Mouse (Mus musculus): ENCODE results near the gene Gng7.
"Not testable (repeated sequence)": the region's sequence is repeated elsewhere in the genome, so short reads cannot be mapped to it uniquely, and the experiment has no call there.

Gene Gng7

GRCm38 (mm10) chr10:81014393-81015384 is at the start of gene Gng7:
Gene Gng7, minus strand, starts transcription at chr10:81014945.
- peak; percentile 98 for DNase-seq

- DNase-seq, result not testable (repeated sequence)
These were observed 49.8 kb upstream of the Gng7 start for GRCm38 (mm10) chr10:81064519-81064918.

GRCm38 (mm10) chr10:81062710-81063109 is 48.0 kb upstream of the Gng7 start:
- no peak for DNase-seq

GRCm38 (mm10) chr10:81059603-81060543 is 45.1 kb upstream of the Gng7 start, which contains the start of gene Sgta:
Gene Sgta, minus strand, starts transcription at chr10:81060181.
- peak; percentile 100 for DNase-seq

- no peak for DNase-seq
These were observed 44.2 kb upstream of the Gng7 start for GRCm38 (mm10) chr10:81058896-81059295.

- DNase-seq, result no peak
These were observed 42.8 kb upstream of the Gng7 start for GRCm38 (mm10) chr10:81057406-81058130.

GRCm38 (mm10) chr10:81055802-81056340 is 41.1 kb upstream of the Gng7 start:
- not testable (repeated sequence) for DNase-seq

- DNase-seq, result no peak
These were observed 40.4 kb upstream of the Gng7 start for GRCm38 (mm10) chr10:81055169-81055568.

GRCm38 (mm10) chr10:81052577-81052976 is 37.8 kb upstream of the Gng7 start:
- no peak for DNase-seq

- DNase-seq, result no peak
These were observed 36.4 kb upstream of the Gng7 start for GRCm38 (mm10) chr10:81051133-81051532.

- DNase-seq, result peak; percentile 31
These were observed 35.9 kb upstream of the Gng7 start for GRCm38 (mm10) chr10:81050645-81051044.

- DNase-seq, result not testable (repeated sequence)
These were observed 30.5 kb upstream of the Gng7 start for GRCm38 (mm10) chr10:81045246-81045645.

- DNase-seq, result peak; percentile 80
These were observed 26.9 kb upstream of the Gng7 start for GRCm38 (mm10) chr10:81041458-81042175.

GRCm38 (mm10) chr10:81036988-81037580 is 22.3 kb upstream of the Gng7 start, which contains the start of gene Slc39a3:
Gene Slc39a3, minus strand, starts transcription at chr10:81037426.
- peak; percentile 99 for DNase-seq

- peak; percentile 34 for DNase-seq
These were observed 21.5 kb upstream of the Gng7 start for GRCm38 (mm10) chr10:81036251-81036650.

GRCm38 (mm10) chr10:81033586-81033985 is 18.8 kb upstream of the Gng7 start:
- no peak for DNase-seq

GRCm38 (mm10) chr10:81029031-81029430 is 14.3 kb upstream of the Gng7 start:
- no peak for DNase-seq

GRCm38 (mm10) chr10:81028219-81028618 is 13.5 kb upstream of the Gng7 start:
- no peak for DNase-seq

- DNase-seq, result no peak
These were observed 12.6 kb upstream of the Gng7 start for GRCm38 (mm10) chr10:81027331-81027730.

GRCm38 (mm10) chr10:81026857-81027256 is 12.1 kb upstream of the Gng7 start:
- no peak for DNase-seq
